Mouse (Mus musculus) lung, postnatal 0 days (tissue): Measurements from ENCODE around the gene Sctr.

Source experiments
- CTCF ChIP-seq: IDR thresholded peaks from 2 replicates; pipeline ENCODE4 v1.5.1; 2016; ENCODE audit warnings: antibody characterized with exemption, mild to moderate bottlenecking
- EP300 ChIP-seq: IDR thresholded peaks from 2 replicates; pipeline ENCODE4 v1.6.1; 2016; ENCODE audit warnings: antibody characterized with exemption, mild to moderate bottlenecking, control low read depth

DNA sequence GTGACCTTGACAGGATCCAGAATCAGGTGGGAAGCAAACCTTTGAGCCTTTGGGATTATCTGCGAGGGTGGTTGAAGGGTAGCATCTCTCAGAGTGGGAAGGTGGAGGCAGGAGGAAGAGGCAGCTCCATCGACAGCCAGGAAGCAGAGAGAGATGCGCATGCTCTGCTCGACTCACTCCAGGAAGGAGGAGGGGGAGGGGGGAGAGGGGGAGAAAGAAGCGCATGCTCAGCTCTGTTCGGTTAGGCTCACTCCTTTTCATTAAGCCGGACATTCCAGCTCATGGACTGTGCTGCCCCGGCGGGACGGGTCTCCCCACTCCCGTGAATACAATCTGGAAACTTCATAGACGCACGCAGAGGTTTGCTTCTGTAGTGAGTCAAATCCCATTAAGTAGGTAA is 80.0 kb downstream of the Sctr start:
- TF ChIP-seq CTCF (no peak), EP300 (no peak)
